Mouse (Mus musculus): ENCODE measurements around the gene Cep162. TPM values are rescaled to one million over a fixed set of nuclear protein-coding genes. Genes with fewer than 3 reads are reported as not detected.

Cep162 gene
- total RNA-seq (2023), result 1 to 10 TPM; 5.8 to 6.9 TPM

DNA sequence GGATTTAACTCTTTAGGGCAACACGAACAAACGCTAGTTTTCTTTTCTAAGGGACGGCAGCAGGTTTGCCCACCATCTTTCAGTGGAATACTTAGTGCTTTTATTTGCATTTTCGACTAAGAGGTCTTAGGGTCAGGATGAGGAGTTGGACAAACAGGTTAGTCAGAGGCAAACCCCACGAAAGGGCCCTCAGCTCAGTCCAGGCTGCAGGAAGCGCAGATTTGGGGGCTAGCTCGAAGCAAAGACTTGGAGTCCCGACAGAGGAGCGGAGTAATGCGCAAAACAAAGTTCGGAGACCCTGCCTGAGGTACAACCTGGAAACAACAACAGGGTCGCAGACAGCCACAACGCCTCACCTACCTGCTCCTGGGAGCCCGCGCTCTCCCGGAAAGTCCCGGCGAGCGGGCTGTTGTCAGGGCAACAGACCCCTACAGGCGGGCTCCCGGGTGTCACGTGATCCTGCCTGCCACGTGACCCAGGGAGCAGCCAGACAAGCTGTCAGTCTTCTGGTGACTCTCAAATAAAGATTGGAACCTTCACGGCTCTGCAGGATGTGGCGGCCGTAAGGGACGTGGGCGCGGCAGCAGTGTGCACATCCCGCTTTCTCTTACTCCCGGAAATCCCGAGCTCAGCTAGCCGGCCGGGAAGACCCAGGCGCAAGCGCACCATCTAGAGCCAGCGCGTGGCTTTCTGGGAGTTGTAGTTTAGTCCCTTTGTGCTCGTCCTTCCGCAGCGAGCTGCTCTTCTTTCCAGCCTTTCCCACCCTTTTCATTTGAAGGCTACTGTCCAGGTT is at the start of gene Cep162:
Gene Cep162, minus strand, starts transcription at position 634 of the 793 bp plus-strand sequence.

DNA sequence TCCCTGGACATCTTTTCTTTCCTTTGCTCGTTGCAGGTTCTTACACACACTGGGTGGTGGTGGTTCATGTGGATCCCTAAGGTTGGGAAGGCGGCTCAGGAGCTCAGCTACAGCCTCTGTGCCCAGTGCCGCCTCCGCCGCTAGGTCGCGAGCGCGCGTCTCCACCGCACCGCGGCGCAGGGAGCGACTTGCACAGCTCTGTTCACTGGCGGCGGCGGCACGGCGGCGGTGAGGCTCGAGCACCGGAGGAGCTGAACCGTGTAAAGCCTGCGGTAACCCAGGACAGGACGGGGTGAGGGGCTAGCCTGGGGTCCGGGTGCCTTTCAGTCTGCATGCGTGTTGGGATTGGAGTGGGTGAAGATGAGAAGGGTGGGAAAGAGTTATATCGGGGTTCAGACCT is 111.2 kb downstream of the Cep162 start, which contains the start of gene Mrap2:
Gene Mrap2, plus strand, starts transcription at position 201 of the 400 bp plus-strand sequence.

Other genes with a start within 250 kb of the Cep162 start
- not detected for gene Ripply2, start 240.0 kb downstream of the Cep162 start, total RNA-seq (2023)
- 10 to 100 TPM; 69.5 to 76.8 TPM for gene Cyb5r4, start 233.5 kb downstream of the Cep162 start, total RNA-seq (2023)
- gene Mrap2, start 111.2 kb downstream of the Cep162 start, total RNA-seq (2023), result not detected

Data from monocyte, adult 59 days (primary cell).